Mouse (Mus musculus): ENCODE measurements around the gene Fam184b.
A peak's percentile ranks its signal among the peaks of the same experiment; 100 is the strongest.
"Not testable (repeated sequence)": the region's sequence is repeated elsewhere in the genome, so short reads cannot be mapped to it uniquely, and the experiment has no call there.

The Fam184b gene

GRCm38 (mm10) chr5:45638806-45639714 is at the start of gene Fam184b:
Gene Fam184b, minus strand, starts transcription at chr5:45639614.
- DNase-seq (ENCODE audit: low spot score in 2 of 2): peak; percentile 62 to 82

DNA sequence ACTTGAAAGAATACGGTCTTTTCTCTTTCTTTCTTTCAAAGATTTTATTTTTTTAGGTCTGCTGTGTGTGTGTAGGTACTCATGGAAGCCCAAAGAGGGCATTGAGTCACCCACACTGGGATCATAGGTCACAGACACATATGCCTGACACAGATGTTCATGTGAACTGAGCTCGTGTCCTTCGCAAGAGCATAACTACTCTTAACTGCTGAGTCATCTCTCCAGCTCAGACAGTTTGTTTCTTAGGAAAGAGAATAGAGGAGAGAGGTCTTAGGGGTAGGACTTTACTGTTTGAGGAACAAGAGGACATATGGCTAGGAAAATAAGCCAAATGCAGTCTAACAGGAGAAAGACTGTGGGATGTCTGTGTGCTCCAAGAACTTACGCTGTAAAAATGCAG is 49.7 kb upstream of the Fam184b start:
- no peak for DNase-seq (ENCODE audit: low spot score in 2 of 2)

- DNase-seq (ENCODE audit: low spot score in 2 of 2): no peak
These were observed 46.8 kb upstream of the Fam184b start for GRCm38 (mm10) chr5:45686223-45686622.

DNA sequence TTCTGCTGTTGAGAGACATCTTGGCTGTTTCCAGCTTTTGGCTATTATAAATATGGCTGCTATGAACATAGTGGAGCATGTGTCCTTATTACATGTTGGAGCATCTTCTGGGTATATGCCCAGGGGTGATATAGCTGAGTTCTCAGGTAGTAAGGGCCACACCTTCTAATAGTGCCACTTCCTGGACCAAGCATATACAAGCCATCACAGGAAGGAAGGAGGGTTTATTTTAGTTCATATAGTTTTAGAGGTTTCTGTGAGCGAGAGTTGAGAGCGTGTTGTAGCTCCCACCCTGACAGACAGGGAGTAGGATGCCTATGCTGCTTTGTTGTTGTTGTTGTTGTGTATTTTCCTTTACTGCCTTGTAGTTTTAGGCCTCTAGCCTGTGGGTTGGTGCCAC is 45.8 kb upstream of the Fam184b start:
- DNase-seq (ENCODE audit: low spot score in 2 of 2): no peak

DNA sequence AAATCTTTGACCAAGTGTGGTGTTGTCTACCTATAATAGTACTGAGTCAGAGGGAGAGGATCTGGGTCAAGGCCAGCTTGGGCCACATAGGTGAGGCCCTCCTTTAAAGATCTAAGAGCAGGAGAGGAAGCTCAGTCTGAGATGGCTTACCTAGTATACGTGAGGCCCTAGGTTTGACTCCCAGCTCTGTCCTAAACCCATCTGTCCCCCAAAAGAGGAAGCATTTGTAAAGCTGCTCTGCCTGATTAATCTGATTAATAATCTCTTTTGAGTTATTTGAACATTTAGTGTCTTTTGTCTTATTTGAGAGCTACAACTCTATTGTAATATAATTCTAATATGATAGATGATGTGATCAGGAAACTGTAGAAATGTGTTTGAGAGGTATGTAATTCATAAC is 44.0 kb upstream of the Fam184b start:
- DNase-seq (ENCODE audit: low spot score in 2 of 2): no peak

DNA sequence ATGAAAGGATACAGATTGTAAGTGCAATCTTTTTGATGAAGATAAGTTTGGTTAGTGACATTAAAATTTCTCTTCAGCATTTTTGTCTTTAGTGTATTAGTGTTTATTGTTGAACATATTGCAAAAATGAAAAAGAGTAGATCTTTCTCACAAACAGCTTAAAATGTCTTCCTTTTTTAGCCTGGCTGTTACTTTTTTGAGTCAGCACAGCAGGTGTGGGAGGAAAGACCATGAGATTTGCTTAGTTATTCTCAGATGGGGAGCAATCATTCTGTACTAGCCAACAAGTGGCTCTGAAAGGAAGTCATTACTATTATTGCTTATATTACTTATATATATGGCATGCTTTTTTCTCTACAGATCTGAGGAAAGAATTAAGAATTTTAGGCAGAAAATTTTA is 40.5 kb upstream of the Fam184b start:
- no peak for DNase-seq (ENCODE audit: low spot score in 2 of 2)

DNA sequence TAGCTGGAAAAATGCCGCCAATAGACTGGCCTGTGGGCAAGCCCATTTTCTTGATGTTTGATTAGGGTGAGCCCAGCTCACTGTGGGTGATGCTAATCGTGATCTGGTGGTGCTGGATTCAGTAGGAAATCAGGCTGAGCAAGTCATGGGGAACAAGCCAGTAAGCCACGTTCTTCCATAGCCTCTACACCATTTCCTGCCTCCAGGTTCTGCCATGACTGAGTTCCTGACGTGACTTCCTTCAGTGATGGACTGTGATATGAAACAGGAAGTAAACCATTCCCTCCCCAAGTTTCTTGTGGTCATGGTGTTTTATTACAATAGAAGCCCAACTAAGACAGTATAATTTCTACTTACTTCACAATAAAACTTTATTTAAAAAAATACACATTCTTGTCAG is 38.2 kb upstream of the Fam184b start:
- DNase-seq (ENCODE audit: low spot score in 2 of 2): no peak

- DNase-seq (ENCODE audit: low spot score in 2 of 2): no peak
These were observed 35.6 kb upstream of the Fam184b start for GRCm38 (mm10) chr5:45675032-45675431.

GRCm38 (mm10) chr5:45670894-45671494 is 31.6 kb upstream of the Fam184b start:
- no peak for DNase-seq (ENCODE audit: low spot score in 2 of 2)

- no peak for DNase-seq (ENCODE audit: low spot score in 2 of 2)
These were observed 30.9 kb upstream of the Fam184b start for GRCm38 (mm10) chr5:45670280-45670670.

GRCm38 (mm10) chr5:45669598-45670279 is 30.3 kb upstream of the Fam184b start, which contains the start of gene Ncapg:
Gene Ncapg, plus strand, starts transcription at chr5:45669919.
- DNase-seq (ENCODE audit: low spot score in 2 of 2): peak; percentile 93 to 99

DNA sequence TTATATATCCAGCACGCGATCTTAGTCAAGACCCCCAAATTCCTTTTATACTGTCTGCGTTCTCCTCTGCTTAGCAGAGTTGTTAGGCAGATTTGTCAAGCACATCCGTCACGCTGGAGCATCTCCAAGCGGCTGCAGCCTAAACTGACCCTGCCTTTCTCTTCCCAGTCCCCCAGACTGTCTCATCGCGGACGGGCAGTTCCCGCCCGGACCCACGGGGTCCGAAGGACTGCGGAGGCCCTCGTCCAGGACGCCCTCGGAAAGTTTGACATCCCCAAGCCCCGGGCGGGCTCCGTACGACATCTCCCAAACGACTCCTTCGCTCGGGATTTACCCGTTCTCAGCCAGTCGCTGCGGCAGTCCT is 29.8 kb upstream of the Fam184b start:
- DNase-seq (ENCODE audit: low spot score in 2 of 2): peak in 1 of 2 experiments; percentile 22

DNA sequence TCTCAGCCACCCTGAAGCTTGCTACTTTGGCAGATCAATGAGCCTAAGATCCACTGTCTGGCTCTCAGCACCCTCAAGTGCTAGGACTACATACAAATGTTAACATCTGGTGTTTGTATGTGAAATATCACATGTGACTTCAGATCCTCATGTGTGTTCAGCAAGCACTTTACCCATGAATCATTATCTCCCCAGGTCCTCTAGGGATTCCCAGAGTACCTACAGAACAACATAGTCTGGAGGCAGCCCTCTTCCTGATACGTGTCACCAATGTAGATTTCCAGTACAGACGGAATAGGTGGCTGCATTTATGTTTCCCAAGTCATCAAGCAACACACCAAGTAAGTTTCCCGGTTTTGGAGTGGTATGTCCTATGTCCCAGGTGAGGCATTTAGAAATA is 29.4 kb upstream of the Fam184b start:
- no peak for DNase-seq (ENCODE audit: low spot score in 2 of 2)

DNA sequence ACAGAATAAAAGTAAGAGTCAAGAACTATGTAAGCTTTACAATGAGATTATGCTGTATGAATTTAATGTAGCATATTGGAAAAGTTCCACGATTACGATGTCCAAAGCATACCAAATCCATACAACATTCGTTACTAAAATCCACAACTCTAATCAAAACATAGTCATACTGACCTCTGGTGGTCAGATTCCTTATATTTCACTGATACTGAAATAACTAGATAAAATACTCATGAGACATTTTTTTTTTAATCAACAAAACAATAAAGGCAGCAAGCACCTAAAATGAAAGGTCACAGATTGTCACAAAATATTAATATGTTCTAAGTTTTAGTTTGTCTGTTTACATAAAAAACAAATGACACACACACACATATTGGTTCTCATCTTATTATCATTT is 28.9 kb upstream of the Fam184b start:
- DNase-seq (ENCODE audit: low spot score in 2 of 2): no peak

DNA sequence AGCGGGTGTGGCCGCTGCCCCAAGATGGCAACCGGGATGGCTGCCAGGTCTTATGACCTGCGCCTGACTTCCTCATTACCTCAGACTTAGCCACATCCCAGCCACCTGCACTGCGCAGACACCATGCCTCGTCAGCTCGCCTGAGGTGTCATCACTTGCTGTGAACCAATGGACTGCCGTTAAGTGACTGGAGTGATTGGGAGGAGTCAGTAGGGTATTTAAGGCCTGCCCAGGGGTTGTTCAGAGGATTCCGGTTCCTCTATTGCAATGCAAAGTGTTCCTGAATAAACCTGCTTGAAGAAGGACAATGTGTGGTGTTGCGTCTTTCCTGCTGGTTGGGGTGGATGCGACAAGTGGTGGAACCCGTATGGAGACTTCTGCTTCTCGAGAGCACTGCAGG is 19.0 kb upstream of the Fam184b start:
- DNase-seq (ENCODE audit: low spot score in 2 of 2): not testable (repeated sequence)

GRCm38 (mm10) chr5:45651026-45651703 is 11.8 kb upstream of the Fam184b start:
- DNase-seq (ENCODE audit: low spot score in 2 of 2): no peak

DNA sequence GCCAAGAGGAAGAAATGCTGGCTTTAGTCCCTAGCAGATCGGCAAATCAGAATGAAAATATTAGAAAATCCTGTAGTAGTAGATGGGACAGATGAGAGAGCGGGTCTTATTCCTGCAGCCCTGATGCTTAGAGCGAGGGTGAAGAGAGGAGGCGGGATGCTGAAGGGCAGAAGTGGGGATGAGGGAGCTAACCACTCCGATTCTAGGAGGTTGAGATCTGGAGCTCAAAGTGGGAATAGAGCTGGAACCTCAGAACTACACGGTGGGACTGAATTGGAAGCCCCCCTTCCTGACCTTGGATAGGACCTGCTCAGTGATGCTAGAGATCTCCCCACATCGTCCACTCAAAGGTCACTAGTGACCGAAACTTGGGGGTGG is 290 bp upstream of the Fam184b start:
- peak in 1 of 2 experiments; percentile 15 for DNase-seq (ENCODE audit: low spot score in 2 of 2)

DNA sequence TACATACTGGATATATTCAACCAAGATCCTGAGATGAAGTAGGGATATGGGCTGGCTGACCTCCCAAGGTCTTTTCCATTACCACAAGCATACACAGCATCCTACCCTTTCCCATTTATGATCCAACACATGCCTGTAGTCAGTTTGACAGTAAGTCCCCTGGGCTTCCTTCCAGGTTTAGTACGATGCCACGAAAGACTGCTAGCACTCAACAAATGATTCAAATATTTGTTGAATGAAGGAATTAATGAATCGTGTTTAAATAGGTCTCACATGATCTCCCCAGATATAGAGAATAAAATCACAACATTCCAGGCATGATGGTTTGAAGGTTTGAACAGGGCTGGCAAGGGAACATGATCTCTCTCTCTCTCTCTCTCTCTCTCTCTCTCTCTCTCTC is 1.0 kb downstream of the Fam184b start:
- peak in 1 of 2 experiments; percentile 12 for DNase-seq (ENCODE audit: low spot score in 2 of 2)

DNA sequence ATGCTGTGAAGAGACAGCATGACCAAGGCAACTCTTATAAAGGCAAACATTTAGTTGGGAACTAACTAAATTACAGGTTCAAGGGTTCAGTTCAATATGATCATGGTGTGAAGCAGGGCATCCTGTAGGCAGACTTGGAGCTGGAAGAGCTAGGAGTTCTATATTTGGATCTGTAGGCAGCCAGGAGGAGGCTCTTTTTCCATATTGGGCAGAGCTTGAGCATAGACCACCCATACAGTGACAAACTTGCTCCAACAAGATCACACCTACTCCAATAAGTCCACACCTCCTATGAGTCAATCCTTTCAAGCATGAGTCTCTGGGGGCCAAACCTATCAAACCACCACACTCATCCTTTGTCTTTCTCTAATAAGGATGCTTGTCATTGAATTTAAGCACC is 9.9 kb downstream of the Fam184b start:
- DNase-seq (ENCODE audit: low spot score in 2 of 2): peak in 1 of 2 experiments; percentile 42

DNA sequence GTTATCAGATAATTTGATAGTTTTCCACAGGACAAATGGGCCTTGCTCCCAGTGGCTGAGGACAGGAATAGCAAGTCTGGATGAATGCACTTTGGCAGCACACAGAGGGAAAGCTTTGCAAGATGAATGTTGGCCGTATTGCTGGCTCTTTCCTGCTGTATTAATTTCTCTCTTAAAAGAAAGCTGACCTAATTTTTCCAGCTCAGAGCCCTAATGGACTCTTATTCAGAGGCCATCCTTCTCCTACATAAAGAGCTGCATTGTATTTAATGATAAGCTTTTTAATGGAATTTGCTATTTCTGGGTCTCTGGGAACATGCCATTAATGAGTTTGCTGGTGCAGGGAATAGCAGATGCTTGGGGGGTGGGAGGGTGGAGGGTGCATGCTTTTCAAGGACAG is 11.6 kb downstream of the Fam184b start:
- DNase-seq (ENCODE audit: low spot score in 2 of 2): peak in 1 of 2 experiments; percentile 16

GRCm38 (mm10) chr5:45621511-45621910 is 17.9 kb downstream of the Fam184b start:
- no peak for DNase-seq (ENCODE audit: low spot score in 2 of 2)

DNA sequence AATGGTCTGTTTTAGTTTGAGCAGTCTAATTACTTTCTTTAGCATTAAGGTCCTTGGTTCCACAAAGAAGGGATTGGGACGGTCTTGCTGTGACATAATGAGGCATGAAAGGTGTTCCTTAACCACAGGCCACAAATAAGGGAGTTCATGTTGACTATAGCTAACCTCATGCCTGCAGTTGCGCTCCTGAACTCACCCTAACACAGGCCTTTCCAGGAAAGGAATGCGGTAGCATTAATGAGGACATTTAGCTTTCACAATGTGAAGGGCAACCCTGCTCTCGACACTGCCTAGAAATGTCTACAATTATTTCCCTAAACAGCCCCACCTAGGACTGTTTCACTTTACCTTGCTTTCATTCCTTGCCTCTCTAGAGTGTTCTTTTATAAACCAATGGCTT is 40.4 kb downstream of the Fam184b start:
- no peak for DNase-seq (ENCODE audit: low spot score in 2 of 2)
